Mouse (Mus musculus) heart, embryonic 12.5 days (tissue): Measurements from ENCODE around the gene Aldoart2. TPM values are rescaled to one million over a fixed set of nuclear protein-coding genes. Genes with fewer than 3 reads are reported as not detected.

Experiments used
- ATAC-seq: fragments of 200-750 bp; cut with Nextera tagmentation; 2 replicates; pipeline ENCODE4 v1.8.0; 2017; ENCODE audit warnings: moderate TSS enrichment, moderate library complexity; ENCODE audit not compliant: insufficient number of reproducible peaks, low FRiP score
- H3K27ac ChIP-seq: fragments of 300-500 bp; sonication (generic); 2 replicates; pipeline ENCODE4 v1.5.1; 2016; ENCODE audit warnings: mild to moderate bottlenecking, moderate library complexity; ENCODE audit not compliant: poor library complexity, severe bottlenecking
- H3K27me3 ChIP-seq: fragments of 300-500 bp; sonication (generic); replicated peaks from 2 replicates; pipeline ENCODE4 v1.6.1; 2016; ENCODE audit warnings: mild to moderate bottlenecking, moderate library complexity
- H3K36me3 ChIP-seq: fragments of 300-500 bp; sonication (generic); 2 replicates; pipeline ENCODE4 v1.6.1; 2016; ENCODE audit warnings: mild to moderate bottlenecking, moderate library complexity
- H3K4me1 ChIP-seq: fragments of 300-500 bp; sonication (generic); replicated peaks from 2 replicates; pipeline ENCODE4 v1.6.1; 2016; ENCODE audit warnings: mild to moderate bottlenecking
- H3K4me2 ChIP-seq: fragments of 300-500 bp; sonication (generic); 2 replicates; pipeline ENCODE4 v1.6.1; 2016; ENCODE audit warnings: mild to moderate bottlenecking, moderate library complexity
- H3K4me3 ChIP-seq: fragments of 300-500 bp; sonication (generic); 2 replicates; pipeline ENCODE4 v1.5.1; 2016; ENCODE audit warnings: mild to moderate bottlenecking
- H3K9ac ChIP-seq: fragments of 300-500 bp; sonication (generic); 2 replicates; pipeline ENCODE4 v1.6.1; 2016; ENCODE audit warnings: mild to moderate bottlenecking, moderate library complexity
- H3K9me3 ChIP-seq: fragments of 300-500 bp; sonication (generic); replicated peaks from 2 replicates; pipeline ENCODE4 v1.6.1; 2016; ENCODE audit warnings: mild to moderate bottlenecking, moderate library complexity
- WGBS: fragments of 180-500 bp; shearing (Covaris S2); methylation state at CpG from one replicate; pipeline ENCODE4 v1.1.7; 2016; 5-methylcytosine and 5-hydroxymethylcytosine counted together
- polyA plus RNA-seq: library from polyadenylated mRNA; unstranded; fragments of >200 nt; fragmentation: Nextera tagmentation; extraction: Ambion mirVana; gene quantifications from 2 replicates; pipeline ENCODE4 v1.2.1, GENCODE M21; 2016

The Aldoart2 gene
- polyA plus RNA-seq, 1 experiment from 2014 or later = not detected

GRCm38 (mm10) chr12:55560025-55560690 is 4.9 kb upstream of the Aldoart2 start:
- Histone ChIP-seq H3K4me3 (peak overlapping the region; percentile 48), H3K27me3 (no peaks in the 10 kb centered on the region), H3K9me3 (no peaks in the 10 kb centered on the region), H3K9ac (0 out of 2 replicates have a peak overlapping the region, but pooled peaks have one; percentile 40), H3K27ac (no peak overlapping the region), H3K4me2 (peak overlapping the region; percentile 82), H3K4me1 (no peaks in the 10 kb centered on the region), H3K36me3 (no peaks in the 10 kb centered on the region)
- ATAC-seq = no peak
- 14% methylated on average over 19 of the region's 19 CpGs for WGBS

- Histone ChIP-seq H3K4me3 (no peak overlapping the region), H3K9ac (no peak overlapping the region), H3K4me1 (no peaks in the 10 kb centered on the region), H3K27ac (no peak overlapping the region), H3K4me2 (no peak overlapping the region), H3K36me3 (no peaks in the 10 kb centered on the region), H3K9me3 (no peaks in the 10 kb centered on the region), H3K27me3 (no peaks in the 10 kb centered on the region)
- no peak for ATAC-seq
- WGBS = 84% methylated on average over 3 of the region's 3 CpGs
Observed at GRCm38 (mm10) chr12:55563742-55564141, 1.3 kb upstream of the Aldoart2 start.

- WGBS = 80% methylated on average over 9 of the region's 9 CpGs
- H3K36me3 ChIP-seq = no peaks in the 10 kb centered on the region
- H3K4me3 ChIP-seq = no peak overlapping the region
- H3K27ac ChIP-seq = no peak overlapping the region
- H3K9ac ChIP-seq = no peak overlapping the region
- no peaks in the 10 kb centered on the region for H3K4me1 ChIP-seq
- no peaks in the 10 kb centered on the region for H3K27me3 ChIP-seq
- H3K9me3 ChIP-seq = no peaks in the 10 kb centered on the region
- ATAC-seq = no peak
- H3K4me2 ChIP-seq = no peak overlapping the region
Observed at GRCm38 (mm10) chr12:55564187-55564963, 664 bp upstream of the Aldoart2 start.

GRCm38 (mm10) chr12:55565867-55566266 is 828 bp downstream of the Aldoart2 start:
- ATAC-seq = no peak
- no peak overlapping the region for H3K27ac ChIP-seq
- no peak overlapping the region for H3K9ac ChIP-seq
- no peaks in the 10 kb centered on the region for H3K9me3 ChIP-seq
- no peak overlapping the region for H3K4me2 ChIP-seq
- no peaks in the 10 kb centered on the region for H3K27me3 ChIP-seq
- H3K4me3 ChIP-seq = no peak overlapping the region
- no peaks in the 10 kb centered on the region for H3K4me1 ChIP-seq
- WGBS = 69% methylated on average over 9 of the region's 9 CpGs
- H3K36me3 ChIP-seq = no peaks in the 10 kb centered on the region

GRCm38 (mm10) chr12:55566837-55567236 is 1.8 kb downstream of the Aldoart2 start:
- no peaks in the 10 kb centered on the region for H3K27me3 ChIP-seq
- H3K4me3 ChIP-seq = no peak overlapping the region
- H3K9ac ChIP-seq = no peak overlapping the region
- no peaks in the 10 kb centered on the region for H3K4me1 ChIP-seq
- no peaks in the 10 kb centered on the region for H3K36me3 ChIP-seq
- no peak overlapping the region for H3K4me2 ChIP-seq
- H3K27ac ChIP-seq = no peak overlapping the region
- 82% methylated on average over 5 of the region's 5 CpGs for WGBS
- ATAC-seq = no peak
- no peaks in the 10 kb centered on the region for H3K9me3 ChIP-seq

GRCm38 (mm10) chr12:55568466-55568865 is 3.4 kb downstream of the Aldoart2 start:
- H3K36me3 ChIP-seq = no peaks in the 10 kb centered on the region
- H3K27ac ChIP-seq = no peak overlapping the region
- no peaks in the 10 kb centered on the region for H3K4me1 ChIP-seq
- no peak overlapping the region for H3K4me2 ChIP-seq
- H3K27me3 ChIP-seq = no peaks in the 10 kb centered on the region
- H3K4me3 ChIP-seq = no peak overlapping the region
- no peak for ATAC-seq
- WGBS = 79% methylated on average over 3 of the region's 3 CpGs
- no peak overlapping the region for H3K9ac ChIP-seq
- peaks cover 4% of the 10 kb centered on the region for H3K9me3 ChIP-seq

GRCm38 (mm10) chr12:55569676-55570075 is 4.6 kb downstream of the Aldoart2 start:
- WGBS = 44% methylated on average over 6 of the region's 6 CpGs
- Histone ChIP-seq H3K9me3 (peaks cover 4% of the 10 kb centered on the region), H3K9ac (no peak overlapping the region), H3K27me3 (no peaks in the 10 kb centered on the region), H3K4me3 (no peak overlapping the region), H3K27ac (no peak overlapping the region), H3K36me3 (no peaks in the 10 kb centered on the region), H3K4me2 (no peak overlapping the region), H3K4me1 (no peaks in the 10 kb centered on the region)
- ATAC-seq = no peak

- H3K27me3 ChIP-seq = no peaks in the 10 kb centered on the region
- H3K36me3 ChIP-seq = no peaks in the 10 kb centered on the region
- H3K9me3 ChIP-seq = peaks cover 4% of the 10 kb centered on the region
- H3K9ac ChIP-seq = no peak overlapping the region
- no peaks in the 10 kb centered on the region for H3K4me1 ChIP-seq
- no peak overlapping the region for H3K4me2 ChIP-seq
- no peak overlapping the region for H3K4me3 ChIP-seq
- no peak overlapping the region for H3K27ac ChIP-seq
- ATAC-seq = no peak
- WGBS = 81% methylated on average over 9 of the region's 9 CpGs
Observed at GRCm38 (mm10) chr12:55570646-55571045, 5.6 kb downstream of the Aldoart2 start.

GRCm38 (mm10) chr12:55571181-55571580 is 6.1 kb downstream of the Aldoart2 start:
- no peak overlapping the region for H3K4me3 ChIP-seq
- H3K9ac ChIP-seq = no peak overlapping the region
- H3K9me3 ChIP-seq = peaks cover 4% of the 10 kb centered on the region
- no peak for ATAC-seq
- H3K27me3 ChIP-seq = no peaks in the 10 kb centered on the region
- no peak overlapping the region for H3K27ac ChIP-seq
- H3K36me3 ChIP-seq = no peaks in the 10 kb centered on the region
- no peak overlapping the region for H3K4me2 ChIP-seq
- H3K4me1 ChIP-seq = no peaks in the 10 kb centered on the region
- 75% methylated on average over 11 of the region's 11 CpGs for WGBS

- Histone ChIP-seq H3K27ac (no peak overlapping the region), H3K9me3 (peaks cover 4% of the 10 kb centered on the region), H3K4me3 (no peak overlapping the region), H3K27me3 (no peaks in the 10 kb centered on the region), H3K9ac (no peak overlapping the region), H3K4me2 (no peak overlapping the region), H3K4me1 (no peaks in the 10 kb centered on the region), H3K36me3 (no peaks in the 10 kb centered on the region)
- ATAC-seq = no peak
- WGBS = 80% methylated on average over 10 of the region's 10 CpGs
Observed at GRCm38 (mm10) chr12:55571661-55572060, 6.6 kb downstream of the Aldoart2 start.

- no peak overlapping the region for H3K9ac ChIP-seq
- no peaks in the 10 kb centered on the region for H3K4me1 ChIP-seq
- no peaks in the 10 kb centered on the region for H3K27me3 ChIP-seq
- no peak for ATAC-seq
- H3K4me2 ChIP-seq = no peak overlapping the region
- no peak overlapping the region for H3K27ac ChIP-seq
- H3K36me3 ChIP-seq = no peaks in the 10 kb centered on the region
- H3K9me3 ChIP-seq = peaks cover 4% of the 10 kb centered on the region
- H3K4me3 ChIP-seq = no peak overlapping the region
Observed at GRCm38 (mm10) chr12:55573089-55573488, 8.1 kb downstream of the Aldoart2 start.
